Mouse (Mus musculus) hindbrain, postnatal 0 days (tissue): Measurements from ENCODE around the gene Pi4kb. TPM values are rescaled to one million over a fixed set of nuclear protein-coding genes. Genes with fewer than 3 reads are reported as not detected.

Experiments
- ATAC-seq: fragments of 200-750 bp; cut with Nextera tagmentation; 2 replicates; pipeline ENCODE4 v1.8.0; 2017; ENCODE audit warnings: mild to moderate bottlenecking, moderate TSS enrichment, moderate library complexity
- DNase-seq: peaks from one replicate; pipeline ENCODE4 v3.0.0-alpha.2; 2015; ENCODE audit warnings: low spot score
- H3K27ac ChIP-seq: fragments of 300-500 bp; sonication (generic); 2 replicates; pipeline ENCODE4 v1.5.1; 2014; ENCODE audit warnings: mild to moderate bottlenecking
- H3K27me3 ChIP-seq: fragments of 300-500 bp; sonication (generic); 2 replicates; pipeline ENCODE4 v1.6.1; 2014; ENCODE audit warnings: low read length, mixed read lengths; ENCODE audit not compliant: insufficient read depth
- H3K36me3 ChIP-seq: fragments of 300-500 bp; sonication (generic); 2 replicates; pipeline ENCODE4 v1.6.1; 2014; ENCODE audit warnings: low read length, mixed read lengths; ENCODE audit not compliant: insufficient read depth
- H3K4me1 ChIP-seq: fragments of 300-500 bp; sonication (generic); 2 replicates; pipeline ENCODE4 v1.6.1; 2014; ENCODE audit warnings: antibody characterized with exemption, low read length, mixed read lengths; ENCODE audit not compliant: insufficient read depth
- H3K4me2 ChIP-seq: fragments of 300-500 bp; sonication (generic); 2 replicates; pipeline ENCODE4 v1.6.1; 2014; ENCODE audit warnings: low read depth, mild to moderate bottlenecking, low read length, moderate library complexity, mixed read lengths
- H3K4me3 ChIP-seq: fragments of 300-500 bp; sonication (generic); 2 replicates; pipeline ENCODE4 v1.5.1; 2014; ENCODE audit warnings: low read length
- H3K9ac ChIP-seq: fragments of 300-500 bp; sonication (generic); replicated peaks from 2 replicates; pipeline ENCODE4 v1.6.1; 2014; ENCODE audit warnings: mild to moderate bottlenecking, low read length, moderate library complexity, mixed read lengths
- H3K9me3 ChIP-seq: fragments of 300-500 bp; sonication (generic); 2 replicates; pipeline ENCODE4 v1.6.1; 2016; ENCODE audit warnings: low read length, mixed read lengths
- CTCF ChIP-seq: IDR thresholded peaks from 2 replicates; pipeline ENCODE4 v1.5.1; 2016; ENCODE audit warnings: antibody characterized with exemption, control low read depth, low read depth
- WGBS: fragments of 180-500 bp; shearing (Covaris S2); extraction: QIAGEN DNeasy Blood & Tissue Kit; methylation state at CpG from one replicate; pipeline ENCODE4 v1.1.7; 2014; 5-methylcytosine and 5-hydroxymethylcytosine counted together
- microRNA-seq, 2 experiments: library from miRNA; unstranded; fragments of <30 nt; microRNA quantifications; one replicate each; pipeline ENCODE4; 2016
- polyA plus RNA-seq: library from polyadenylated mRNA; unstranded; fragments of >200 nt; fragmentation: Nextera tagmentation; extraction: Ambion mirVana; gene quantifications from 2 replicates; pipeline ENCODE4 v1.2.1, GENCODE M21; 2015
- total RNA-seq: library from RNA; depleted of rRNA; stranded (reverse); fragments of >200 nt; gene quantifications from 2 replicates; pipeline ENCODE4 v1.2.3, GENCODE M21; 2014; rRNA removed

Gene Pi4kb
- total and polyA plus RNA-seq, 2 experiments from 2014 or later: 22.7 to 57.1 TPM

DNA sequence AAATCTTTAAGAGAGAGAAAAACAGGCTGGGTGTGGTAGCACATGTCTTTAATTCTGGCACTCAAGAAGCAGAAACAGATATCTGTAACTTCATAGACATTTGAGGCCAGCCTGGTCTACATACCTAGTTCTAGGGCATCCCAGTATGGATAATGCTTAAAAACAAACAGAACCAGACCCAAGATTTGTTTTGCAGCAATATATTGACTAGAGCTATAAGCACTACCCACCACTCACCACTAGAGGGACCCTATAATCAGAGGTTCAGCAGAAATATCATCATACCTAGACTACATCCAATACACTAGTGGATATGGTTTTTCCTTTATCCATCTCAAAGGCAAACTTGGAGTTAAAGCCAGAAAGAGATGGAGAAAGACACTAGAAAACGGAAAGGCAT is 78.4 kb downstream of the Pi4kb start:
- Histone ChIP-seq H3K36me3 (peaks cover under 1% of the 10 kb centered on the region; the same call in 1 of the 2 replicates), H3K4me1 (no peaks in the 10 kb centered on the region), H3K9me3 (no peaks in the 10 kb centered on the region), H3K4me3 (no peak overlapping the region), H3K9ac (no peak overlapping the region), H3K27me3 (no peaks in the 10 kb centered on the region), H3K4me2 (no peak overlapping the region), H3K27ac (no peak overlapping the region)
- 44% methylated on average over 1 of the region's 1 CpGs for WGBS
- TF ChIP-seq CTCF: peak; percentile 85
- DNase-seq (peak; percentile 75), ATAC-seq (peak; percentile 50; the same call in 1 of the 2 replicates)

- TF ChIP-seq CTCF: peak; percentile 82
- H3K9ac ChIP-seq: no peak overlapping the region
- H3K4me2 ChIP-seq: no peak overlapping the region
- ATAC-seq (peak; percentile 75), DNase-seq (peak; percentile 75)
- no peak overlapping the region for H3K4me3 ChIP-seq
- no peaks in the 10 kb centered on the region for H3K27me3 ChIP-seq
- no peaks in the 10 kb centered on the region for H3K9me3 ChIP-seq
- WGBS: 44% methylated on average over 3 of the region's 3 CpGs
- H3K36me3 ChIP-seq: peaks cover 7% of the 10 kb centered on the region; the same call in 1 of the 2 replicates
- H3K27ac ChIP-seq: no peak overlapping the region
- no peaks in the 10 kb centered on the region for H3K4me1 ChIP-seq
Observed at GRCm38 (mm10) chr3:95053701-95054100, 79.2 kb downstream of the Pi4kb start.

DNA sequence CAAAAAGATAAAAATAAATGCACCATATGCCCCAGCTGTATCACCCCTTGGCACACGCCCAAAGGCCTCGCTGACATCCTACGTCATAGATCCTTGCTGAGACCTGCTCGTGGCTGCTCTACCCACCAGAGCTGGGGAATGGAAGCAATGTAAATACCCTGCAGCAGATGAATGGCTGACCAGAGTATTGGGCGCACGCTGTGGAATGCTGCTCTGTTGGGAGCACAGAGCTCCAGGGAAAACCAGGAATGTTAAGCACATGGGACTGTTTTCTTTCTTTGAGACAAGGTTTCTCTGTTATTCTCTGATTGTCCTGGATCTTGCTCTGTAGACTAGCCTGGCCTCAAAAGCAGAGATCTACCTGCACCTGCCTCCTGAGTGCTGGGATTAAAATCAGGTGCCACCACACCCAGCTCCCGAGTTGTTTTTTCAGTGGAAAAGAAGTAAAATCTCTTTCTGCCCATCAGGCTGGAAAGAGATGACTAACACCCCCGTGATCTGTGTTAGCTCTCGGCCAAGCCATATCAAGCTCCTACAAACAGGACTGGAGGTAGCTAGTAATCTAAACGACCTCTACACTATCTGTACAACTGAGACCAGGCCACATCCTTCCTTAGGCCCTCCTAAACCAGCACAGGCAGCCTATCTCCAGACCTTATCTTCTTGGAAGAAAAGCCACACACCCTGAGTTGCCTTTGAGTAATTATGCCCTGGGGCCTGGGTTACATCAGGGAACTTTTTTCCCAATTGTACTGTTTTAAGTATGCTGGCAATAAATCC is 80.1 kb downstream of the Pi4kb start:
- no peak for TF ChIP-seq CTCF
- no peak overlapping the region for H3K4me3 ChIP-seq
- no peak overlapping the region for H3K4me2 ChIP-seq
- H3K27ac ChIP-seq: no peak overlapping the region
- peaks cover 17% of the 10 kb centered on the region for H3K36me3 ChIP-seq
- WGBS: 48% methylated on average over 10 of the region's 10 CpGs
- DNase-seq (peak; percentile 11), ATAC-seq (no peak)
- no peaks in the 10 kb centered on the region for H3K4me1 ChIP-seq
- H3K9ac ChIP-seq: no peak overlapping the region
- H3K9me3 ChIP-seq: no peaks in the 10 kb centered on the region
- no peaks in the 10 kb centered on the region for H3K27me3 ChIP-seq

DNA sequence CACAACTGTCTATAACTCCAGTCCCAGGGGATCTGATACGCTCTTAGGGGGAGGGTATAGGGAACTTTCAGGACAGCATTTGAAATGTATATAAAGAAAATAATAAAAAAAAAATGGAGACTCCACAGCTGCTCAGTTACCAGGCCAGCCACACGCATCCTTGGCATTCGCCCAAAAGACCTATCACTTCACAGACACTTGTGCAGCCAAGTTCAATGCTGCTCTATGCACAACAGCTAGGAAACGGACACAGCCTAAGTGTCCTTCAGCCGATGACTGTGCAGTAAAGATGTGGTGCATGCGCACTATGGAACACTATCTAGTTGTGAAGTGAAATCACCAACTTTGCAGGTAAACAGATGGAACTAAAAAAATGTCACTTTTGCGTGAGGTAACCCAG is 81.7 kb downstream of the Pi4kb start:
- DNase-seq (no peak), ATAC-seq (no peak)
- Histone ChIP-seq H3K4me3 (no peak overlapping the region), H3K36me3 (peaks cover 31% of the 10 kb centered on the region), H3K4me2 (no peak overlapping the region), H3K27ac (no peak overlapping the region), H3K9me3 (no peaks in the 10 kb centered on the region), H3K4me1 (no peaks in the 10 kb centered on the region), H3K9ac (no peak overlapping the region), H3K27me3 (no peaks in the 10 kb centered on the region)
- no peak for TF ChIP-seq CTCF
- WGBS: 81% methylated on average over 7 of the region's 7 CpGs

Small RNA genes lying within 50 kb of the gene (microRNA-seq; reads per million reads assigned to microRNA genes)
- 0.36 to 1.4 reads per million in 2 experiments for gene Mir7013

Other genes with a start within 250 kb of the Pi4kb start
- gene Cgn, start 188.2 kb upstream of the Pi4kb start, total RNA-seq: 5.8 and 7.7 TPM in 2 replicates
- gene Cgn, start 188.2 kb upstream of the Pi4kb start, polyA plus RNA-seq: 9.8 and 10.3 TPM in 2 replicates
- gene Pogz, start 137.2 kb upstream of the Pi4kb start, total RNA-seq: 38.6 and 42.8 TPM in 2 replicates
- 13.8 and 16.8 TPM in 2 replicates for gene Pogz, start 137.2 kb upstream of the Pi4kb start, polyA plus RNA-seq
- gene Psmb4, start 87.8 kb upstream of the Pi4kb start, total RNA-seq: 288 and 314 TPM in 2 replicates
- 370 and 383 TPM in 2 replicates for gene Psmb4, start 87.8 kb upstream of the Pi4kb start, polyA plus RNA-seq
- 32.8 and 36.5 TPM in 2 replicates for gene Selenbp1, start 41.7 kb upstream of the Pi4kb start, total RNA-seq
- gene Selenbp1, start 41.7 kb upstream of the Pi4kb start, polyA plus RNA-seq: 19.9 and 21.3 TPM in 2 replicates
- 13.9 and 18.3 TPM in 2 replicates for gene Rfx5, start 20.7 kb upstream of the Pi4kb start, total RNA-seq
- gene Rfx5, start 20.7 kb upstream of the Pi4kb start, polyA plus RNA-seq: 5.4 and 5.8 TPM in 2 replicates
- 34.1 and 35.4 TPM in 2 replicates for gene Zfp687, start 40.7 kb downstream of the Pi4kb start, total RNA-seq
- gene Zfp687, start 40.7 kb downstream of the Pi4kb start, polyA plus RNA-seq: 17.3 and 18.0 TPM in 2 replicates
- gene Psmd4, start 67.9 kb downstream of the Pi4kb start, total RNA-seq: 208 and 210 TPM in 2 replicates
- gene Psmd4, start 67.9 kb downstream of the Pi4kb start, polyA plus RNA-seq: 267 and 272 TPM in 2 replicates
- gene Pip5k1a, start 132.2 kb downstream of the Pi4kb start, total RNA-seq: 15.5 and 18.5 TPM in 2 replicates
- 12.4 and 14.7 TPM in 2 replicates for gene Pip5k1a, start 132.2 kb downstream of the Pi4kb start, polyA plus RNA-seq
- gene Vps72, start 136.3 kb downstream of the Pi4kb start, total RNA-seq: 52.7 and 53.6 TPM in 2 replicates
- gene Vps72, start 136.3 kb downstream of the Pi4kb start, polyA plus RNA-seq: 121 and 123 TPM in 2 replicates
- 0.43 and 0.73 TPM in 2 replicates for gene Tmod4, start 149.7 kb downstream of the Pi4kb start, total RNA-seq
- 1.1 and 1.5 TPM in 2 replicates for gene Tmod4, start 149.7 kb downstream of the Pi4kb start, polyA plus RNA-seq
- gene Scnm1, start 159.3 kb downstream of the Pi4kb start, total RNA-seq: 44.6 and 56.7 TPM in 2 replicates
- 72.1 and 75.7 TPM in 2 replicates for gene Scnm1, start 159.3 kb downstream of the Pi4kb start, polyA plus RNA-seq
- 33.4 and 38.5 TPM in 2 replicates for gene Lysmd1, start 159.4 kb downstream of the Pi4kb start, total RNA-seq
- gene Lysmd1, start 159.4 kb downstream of the Pi4kb start, polyA plus RNA-seq: 39.2 and 42.4 TPM in 2 replicates
- 1.9 and 2.3 TPM in 2 replicates for gene Tnfaip8l2, start 167.6 kb downstream of the Pi4kb start, total RNA-seq
- gene Tnfaip8l2, start 167.6 kb downstream of the Pi4kb start, polyA plus RNA-seq: 3.1 and 3.6 TPM in 2 replicates
- 127 and 172 TPM in 2 replicates for gene Sema6c, start 185.7 kb downstream of the Pi4kb start, total RNA-seq
- gene Sema6c, start 185.7 kb downstream of the Pi4kb start, polyA plus RNA-seq: 15.6 and 16.4 TPM in 2 replicates
- 8.6 and 9.2 TPM in 2 replicates for gene Gabpb2, start 243.2 kb downstream of the Pi4kb start, total RNA-seq
- 2.6 and 2.9 TPM in 2 replicates for gene Gabpb2, start 243.2 kb downstream of the Pi4kb start, polyA plus RNA-seq